Mouse (Mus musculus) heart, postnatal 25 days (tissue): ENCODE data around the gene Mnx1. TPM values are rescaled to one million over a fixed set of nuclear protein-coding genes. Genes with fewer than 3 reads are reported as not detected.
"Not testable (repeated sequence)": the region's sequence is repeated elsewhere in the genome, so short reads cannot be mapped to it uniquely, and the experiment has no call there.

Experiments
- DNase-seq: peaks from one replicate; pipeline ENCODE4 v3.0.0; 2022; ENCODE audit warnings: low spot score
- intact Hi-C: fragments of 180-260 bp; cut with DNase I; formaldehyde crosslinking; loops from one replicate; pipeline ENCODE4 v1.15.1; 2025
- total RNA-seq, 2 experiments: library from RNA; stranded (reverse); gene quantifications; 2 replicates each; pipeline ENCODE4 v1.2.3; 2021

Mnx1 gene
- total RNA-seq, 2 experiments from 2014 or later: not detected

DNA sequence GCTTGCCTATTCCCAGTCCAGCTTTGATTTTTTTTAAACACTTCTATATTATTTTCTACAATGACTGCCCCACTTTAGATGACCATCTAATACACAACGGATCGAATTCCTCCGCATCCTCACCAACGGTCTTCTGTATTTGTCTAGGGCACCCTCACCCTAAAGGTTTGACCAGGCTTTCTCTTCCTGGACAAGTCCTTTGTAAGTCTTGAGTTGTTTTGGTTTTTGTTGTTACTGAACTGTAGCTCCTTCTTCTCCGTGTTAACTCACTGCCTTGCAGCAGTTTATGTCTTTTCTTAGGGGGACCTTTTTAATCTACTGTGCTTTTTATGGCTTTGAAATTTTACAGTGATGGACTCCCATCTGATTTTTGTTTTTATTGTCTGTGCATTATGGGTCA lies 8.0 kb downstream of the Mnx1 start:
- intact Hi-C loops: no loop called here
- DNase-seq: no peak

DNA sequence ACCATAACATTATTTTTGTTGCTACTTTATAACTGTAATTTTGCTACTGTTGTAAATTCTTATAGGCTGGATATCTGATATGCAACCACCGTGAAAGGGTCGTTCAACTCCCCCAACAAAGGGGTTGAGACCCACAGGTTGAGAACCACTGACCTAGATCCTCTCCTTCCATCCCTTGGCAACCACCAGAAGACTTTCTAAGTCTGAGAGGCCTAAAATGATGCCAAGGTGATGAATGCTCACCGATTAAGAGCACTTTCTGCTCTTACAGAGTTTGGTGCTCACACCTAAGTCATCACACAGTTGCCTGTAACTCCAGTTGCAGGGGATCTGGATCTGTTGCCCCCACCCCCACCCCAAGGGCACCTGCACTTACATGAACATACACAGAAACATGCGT lies 8.8 kb downstream of the Mnx1 start:
- intact Hi-C loops: no loop called here
- no peak for DNase-seq

DNA sequence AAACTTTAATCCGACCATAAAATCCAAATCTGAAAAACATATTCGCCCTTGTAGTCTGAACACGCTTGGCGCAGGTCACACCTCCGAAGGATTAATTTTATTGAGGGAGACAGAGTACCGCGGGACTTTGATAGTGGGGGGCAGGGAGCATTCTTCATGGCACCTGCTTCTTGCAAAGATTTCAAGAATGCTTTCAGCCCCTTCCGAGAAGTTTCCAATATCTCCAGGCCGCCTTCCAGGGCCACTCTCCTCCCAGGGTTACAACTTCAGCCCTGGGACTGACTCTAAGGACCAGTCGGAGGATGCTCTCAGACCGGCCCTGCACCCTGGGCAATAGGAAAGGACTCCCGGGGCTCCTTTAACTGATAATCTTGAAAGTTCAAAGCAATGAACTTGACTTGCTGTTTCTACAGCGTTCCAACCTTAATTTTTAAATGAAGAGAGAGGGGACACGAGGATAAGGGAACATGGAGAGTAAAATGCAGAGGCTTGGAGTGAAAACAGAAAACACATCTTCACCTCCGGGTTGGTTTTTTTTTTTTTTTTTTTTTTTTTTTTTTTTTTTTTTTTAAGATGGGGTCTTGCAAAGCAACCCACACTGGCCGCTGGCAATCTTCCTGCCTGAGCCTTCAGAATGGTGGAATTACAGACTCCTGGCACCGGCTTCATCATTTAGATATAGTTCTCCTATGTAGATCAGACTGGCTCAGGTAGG lies 9.8 kb downstream of the Mnx1 start:
- intact Hi-C loops: no loop called here
- DNase-seq: no peak

DNA sequence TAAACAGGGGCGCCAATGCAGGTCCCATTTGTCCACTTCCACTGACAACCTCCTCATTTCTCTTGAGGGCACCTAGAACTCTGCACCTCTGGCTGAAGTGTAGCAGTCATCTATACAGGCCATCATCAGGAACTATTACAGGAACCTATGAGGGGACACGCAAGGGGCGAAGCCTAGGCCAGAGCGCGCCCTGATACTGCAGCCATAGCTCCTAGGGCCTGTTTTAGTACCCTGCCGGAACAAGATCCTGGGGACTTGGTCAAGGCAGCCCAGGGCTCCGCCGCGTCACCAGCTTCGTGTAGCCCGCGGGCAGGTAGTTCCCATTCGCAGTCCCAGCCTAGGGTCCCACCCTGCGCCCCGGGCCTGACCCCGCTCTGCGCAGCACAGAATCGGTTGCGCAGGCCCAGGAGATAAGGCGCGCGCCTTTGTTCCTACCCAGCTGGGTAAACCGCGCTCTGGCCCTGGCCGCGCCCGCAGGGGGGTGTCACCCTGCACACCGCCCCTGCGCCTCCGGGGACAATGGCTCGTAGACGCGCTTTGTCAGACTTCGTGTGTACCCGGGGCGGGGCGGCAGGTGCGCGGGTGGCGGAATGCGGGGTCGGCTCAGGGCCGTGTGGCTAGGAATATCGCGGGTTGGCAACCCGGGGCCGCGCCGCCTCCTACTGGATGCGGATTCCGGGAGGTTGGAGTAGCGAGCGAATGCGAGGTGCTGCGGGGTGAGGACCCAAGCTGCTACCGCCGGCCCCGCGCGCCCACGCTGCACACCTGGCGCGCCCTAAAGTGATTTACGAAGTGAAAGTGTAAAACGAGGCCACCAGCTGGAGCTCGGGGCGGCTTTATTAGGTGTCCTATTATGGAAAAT lies 10.6 kb downstream of the Mnx1 start:
- DNase-seq: no peak
- intact Hi-C loops: no loop called here

DNA sequence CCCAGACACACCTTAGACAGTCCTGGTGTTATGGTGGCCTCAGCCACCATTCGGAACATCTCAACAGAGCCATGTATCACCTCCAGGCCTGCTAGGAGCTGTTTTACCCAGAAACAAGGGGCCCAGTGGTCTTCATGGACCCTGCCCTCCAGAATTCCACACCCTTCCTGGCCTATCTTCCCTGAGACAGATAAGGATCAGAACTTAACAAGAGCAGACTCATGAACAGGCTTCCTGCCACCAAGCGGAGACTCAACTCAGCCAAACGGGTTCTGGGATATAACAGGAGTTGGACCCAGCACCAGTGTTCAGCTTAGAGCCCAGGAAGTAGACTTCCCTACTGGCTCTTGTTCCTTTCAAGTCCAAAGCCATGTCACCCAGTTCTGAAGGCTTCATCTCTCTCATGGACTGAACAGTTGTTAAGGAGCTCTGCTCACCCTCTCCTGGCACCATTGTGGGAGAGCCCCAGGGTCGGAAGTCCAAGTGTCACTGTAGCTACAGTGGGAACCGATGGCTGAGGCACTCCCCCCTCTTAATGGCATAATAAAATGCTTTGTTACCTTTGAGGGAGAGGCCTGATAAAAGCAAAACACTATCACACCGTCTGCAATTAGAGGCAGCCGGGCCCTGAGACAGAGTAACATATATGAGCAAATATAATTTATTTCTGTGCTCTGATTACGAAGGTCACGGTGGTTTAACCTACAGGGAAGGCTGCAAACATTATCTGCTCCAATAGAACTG lies 15.2 kb downstream of the Mnx1 start:
- DNase-seq: no peak
- intact Hi-C loops: no loop called here

DNA sequence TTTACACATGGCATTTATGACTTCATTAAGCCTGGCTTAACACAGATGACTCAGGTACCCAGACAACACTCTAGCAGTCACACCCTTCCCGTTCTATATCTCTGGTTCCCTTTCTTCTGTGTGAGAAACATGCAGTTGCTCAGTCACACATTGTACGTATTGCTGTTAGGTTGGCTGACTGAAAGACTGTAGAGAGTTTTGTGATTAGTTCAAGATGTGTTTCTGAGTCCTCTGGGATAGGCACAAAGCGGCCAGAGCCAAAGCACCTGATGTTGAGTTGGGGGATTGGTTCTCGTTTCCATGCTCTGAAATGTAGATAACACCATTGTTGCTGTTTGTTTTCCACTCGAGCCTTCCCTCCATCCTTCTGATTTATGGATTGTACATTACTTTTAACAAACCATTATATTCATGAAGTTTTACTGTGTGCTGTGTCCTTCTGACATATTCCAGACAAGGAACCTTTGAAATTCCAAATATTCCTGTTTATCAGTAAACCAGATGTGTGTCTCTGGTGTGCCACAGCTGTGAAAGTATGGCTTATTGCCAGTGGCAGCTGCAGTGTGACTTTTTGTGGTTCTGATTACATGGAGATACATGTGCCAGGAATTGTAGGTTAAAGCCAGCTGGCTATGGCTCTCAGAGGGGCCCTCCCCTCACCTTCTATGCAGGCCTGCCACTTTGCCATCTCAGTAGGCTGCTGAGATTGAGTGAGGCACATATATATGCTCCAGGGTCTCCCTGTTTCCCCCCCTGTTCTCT lies 21.2 kb downstream of the Mnx1 start:
- no peak for DNase-seq
- intact Hi-C loops: no loop called here

DNA sequence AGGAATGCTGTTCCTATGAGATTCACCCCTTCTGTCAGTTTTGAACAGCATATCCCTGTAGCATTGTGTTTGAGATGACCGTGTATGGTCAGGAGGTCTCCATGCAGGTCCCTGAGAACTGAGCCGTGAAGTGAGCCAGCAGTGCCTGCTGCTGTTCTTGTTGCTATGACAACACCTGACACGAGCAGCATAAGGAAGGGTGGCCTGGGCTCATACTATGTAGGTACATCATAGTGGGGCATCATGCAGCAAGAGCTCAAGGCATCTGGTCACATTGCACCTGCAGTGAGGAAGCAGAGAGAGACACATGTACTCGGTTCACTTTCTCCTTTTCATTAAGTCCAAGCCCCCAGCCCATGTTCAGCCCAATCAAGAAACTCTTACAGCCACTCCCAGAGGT lies 25.9 kb downstream of the Mnx1 start:
- intact Hi-C loops: no loop called here
- no peak for DNase-seq

DNA sequence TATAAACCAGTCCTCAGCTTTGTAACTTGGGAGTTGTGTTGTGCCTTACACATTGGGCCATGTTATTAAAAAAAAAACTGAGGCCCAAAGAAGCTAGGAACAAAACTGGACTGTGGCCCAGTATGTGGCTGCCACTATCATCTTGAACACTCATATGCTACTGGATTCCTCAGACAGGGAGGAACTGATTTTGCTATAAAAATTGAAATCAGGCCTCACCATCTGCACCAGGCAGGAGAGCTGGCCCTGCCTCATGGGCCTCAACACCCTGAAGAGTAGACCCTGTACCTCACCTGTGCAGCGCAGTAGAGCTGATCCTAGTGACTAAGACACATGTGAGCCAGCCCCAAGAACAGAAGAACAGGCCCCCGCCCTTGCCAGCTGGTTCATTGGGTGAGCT lies 33.0 kb downstream of the Mnx1 start:
- intact Hi-C loops: no loop called here
- no peak for DNase-seq

DNA sequence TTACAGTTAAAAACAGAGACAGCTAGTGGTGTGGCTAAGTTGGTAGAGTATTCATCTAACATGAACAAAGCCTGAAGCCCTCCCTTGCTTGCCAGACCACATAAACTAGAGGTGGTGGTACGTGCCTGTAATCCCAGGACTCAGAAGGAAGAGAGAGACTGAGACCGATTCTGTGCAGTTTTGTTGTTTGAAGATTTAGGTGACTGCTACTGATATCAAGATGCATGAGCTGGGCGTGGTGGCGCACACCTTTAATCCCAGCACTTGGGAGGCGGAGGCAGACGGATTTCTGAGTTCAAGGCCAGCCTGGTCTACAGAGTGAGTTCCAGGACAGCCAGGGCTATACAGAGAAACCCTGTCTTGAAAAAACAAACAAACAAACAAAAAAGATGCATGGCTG lies 41.5 kb downstream of the Mnx1 start:
- intact Hi-C loops: loop anchor here (5.0 kb wide), 1 partner anchor 131 kb away; the partner anchor contains the start of gene Ube3c
- not testable (repeated sequence) for DNase-seq

DNA sequence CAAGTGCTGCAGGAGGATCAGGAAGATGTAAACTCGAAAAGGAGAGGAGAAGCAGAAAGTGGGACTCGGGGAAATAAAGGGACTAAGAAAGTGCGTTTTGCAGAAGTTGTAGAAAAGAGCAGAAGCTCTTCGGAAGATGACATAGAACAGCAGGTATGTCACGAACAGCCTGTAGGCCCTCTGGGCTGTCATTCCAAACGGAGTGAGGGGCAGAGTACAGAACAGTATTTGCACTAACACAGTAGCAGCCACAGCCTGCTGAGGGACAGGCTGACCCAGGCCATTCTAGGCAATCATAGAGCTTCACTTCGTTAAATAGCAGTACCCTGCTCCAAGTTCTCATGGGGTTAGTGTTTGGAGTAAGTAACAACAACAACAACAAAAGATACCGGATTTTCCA lies 42.8 kb downstream of the Mnx1 start:
- no peak for DNase-seq
- intact Hi-C loops: loop anchor here (2.0 to 5.0 kb wide), 2 partner anchors 55 to 132 kb away; partner anchors contain the start of gene Ube3c

DNA sequence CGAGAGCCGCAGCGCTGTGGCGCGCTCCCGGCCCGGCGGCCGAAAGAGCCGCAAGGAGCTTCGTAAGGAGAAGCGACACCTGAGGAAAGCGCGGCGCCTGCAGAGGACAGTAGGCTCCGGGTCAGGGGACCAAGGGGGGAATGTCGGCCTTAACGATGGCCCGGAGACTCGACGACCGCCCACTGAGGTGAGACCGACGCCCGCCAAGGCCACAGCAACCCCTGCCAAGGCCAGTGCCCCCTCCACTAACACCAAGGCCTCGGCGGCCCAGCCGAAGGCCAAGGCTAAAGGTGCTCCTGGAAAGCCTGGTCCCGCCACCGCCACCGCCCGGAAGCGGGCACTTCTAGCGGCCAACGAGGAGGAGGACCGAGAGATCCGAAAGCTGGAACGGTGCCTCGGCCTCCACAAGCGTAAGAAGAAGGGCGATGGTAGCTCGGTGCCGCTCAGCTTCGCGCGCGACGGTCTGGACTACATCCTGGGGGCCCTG lies 43.4 kb downstream of the Mnx1 start:
- intact Hi-C loops: loop anchor here (2.0 to 5.0 kb wide), 2 partner anchors 54 to 132 kb away; partner anchors contain the start of gene Ube3c
- DNase-seq: no peak

DNA sequence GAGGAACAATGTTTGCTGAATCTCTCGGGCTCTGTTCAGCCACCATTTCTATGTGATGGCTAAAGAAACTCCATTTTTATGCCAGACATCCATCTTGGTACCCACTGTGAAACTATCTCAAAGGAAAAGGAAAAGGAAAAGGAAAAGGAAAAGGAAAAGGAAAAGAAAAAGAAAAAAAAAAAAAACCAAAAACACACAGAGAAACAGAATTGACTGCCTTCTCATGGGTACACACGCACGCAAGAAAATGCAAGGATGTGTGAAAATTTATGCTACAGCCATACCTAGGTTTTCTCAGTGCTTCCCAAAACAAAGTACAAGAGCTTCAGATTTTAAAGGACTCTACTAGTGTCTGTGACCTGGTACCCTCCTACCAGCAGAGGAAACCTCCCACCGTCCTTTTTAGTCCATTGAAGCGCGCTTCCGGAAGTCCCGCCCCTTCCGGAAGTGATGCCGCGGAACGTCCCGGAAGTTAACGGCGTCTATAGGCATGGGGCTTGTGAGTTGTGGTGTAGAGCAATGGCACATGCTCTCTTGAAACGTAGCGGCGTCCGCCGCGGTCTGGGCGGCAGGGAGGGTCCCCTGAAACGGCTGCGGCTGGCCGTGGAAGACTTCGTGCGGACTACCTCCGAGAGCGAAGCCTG lies 43.9 kb downstream of the Mnx1 start, which contains the start of gene Nom1:
TSS of gene Nom1 (plus strand) at position 437 of the 644 bp plus-strand sequence.
- peak; percentile 74 for DNase-seq
- intact Hi-C loops: loop anchor here (2.0 kb wide), 1 partner anchor 54 kb away; no protein-coding TSS in a partner anchor

DNA sequence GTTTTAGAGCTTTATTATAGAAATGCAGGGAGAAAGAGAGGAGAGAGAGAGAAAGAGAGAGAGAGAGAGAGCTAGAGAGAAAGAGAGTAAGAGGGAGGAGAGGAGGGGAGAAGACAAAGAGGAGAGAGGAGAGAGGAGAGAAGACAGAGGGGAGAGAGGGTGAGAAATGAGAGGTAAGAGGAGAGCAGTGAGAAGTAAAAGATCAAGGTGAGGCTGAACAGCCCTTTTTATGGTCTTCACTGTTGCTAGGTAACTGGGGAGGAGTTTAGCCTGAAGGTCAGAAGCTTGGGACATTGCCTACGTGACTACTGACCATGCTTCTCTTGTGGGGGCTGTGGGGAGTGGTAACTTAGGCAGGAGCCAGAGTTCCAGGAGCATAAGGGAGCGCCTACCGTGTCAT lies 54.9 kb downstream of the Mnx1 start:
- intact Hi-C loops, DNase-seq: not testable (repeated sequence)

Other genes with a start within 250 kb of the Mnx1 start
- gene Lmbr1, start 100.1 kb downstream of the Mnx1 start, total RNA-seq: 10 to 100 TPM; 12.3 to 13.9 TPM
- 10 to 100 TPM; 11.9 to 12.7 TPM for gene Nom1, start 43.8 kb downstream of the Mnx1 start, total RNA-seq
- 10 to 100 TPM; 40.3 to 41.5 TPM for gene Ube3c, start 90.8 kb upstream of the Mnx1 start, total RNA-seq